Mouse (Mus musculus): ENCODE results near the gene Ube2b.

DNA sequence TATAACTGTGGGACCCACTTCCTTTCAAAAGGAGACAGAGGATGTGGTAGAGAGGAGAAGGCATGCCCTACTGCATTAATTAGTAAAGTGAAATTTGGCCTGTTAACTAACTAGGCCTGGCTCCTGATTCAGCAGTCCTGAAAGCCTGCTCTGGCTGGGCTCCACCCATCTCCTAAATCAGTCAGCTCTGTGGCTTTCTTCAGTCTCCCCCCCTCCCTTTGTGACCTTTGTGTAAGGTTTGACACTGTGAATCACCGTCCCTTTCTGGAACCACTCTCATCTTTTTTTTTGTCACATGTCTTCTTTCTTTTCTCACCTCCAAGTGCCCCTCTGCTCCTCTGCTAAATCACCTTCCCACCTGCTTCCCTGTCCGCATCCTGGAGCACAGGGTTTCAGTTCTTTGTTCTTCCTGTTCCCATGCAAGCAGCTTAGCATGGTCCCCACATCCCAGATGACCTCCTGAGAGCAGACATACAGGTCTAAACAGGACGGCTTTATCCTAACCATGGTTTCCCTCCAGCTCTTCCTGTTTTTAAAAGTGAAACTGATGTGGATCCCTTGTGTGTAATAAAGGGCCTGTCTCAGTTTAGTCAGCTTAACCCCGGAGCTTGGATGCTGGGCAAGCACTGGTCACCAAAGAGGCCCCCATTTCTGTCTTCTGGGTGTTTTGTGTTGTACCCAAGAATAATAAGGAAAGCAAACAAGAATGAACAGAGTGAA is 46.0 kb upstream of the Ube2b start:
- TF ChIP-seq CTCF (IDR thresholded peaks at IDR 0.05; ENCODE audit: control insufficient read depth, insufficient read depth, low read length) (no peak), POLR2A (IDR thresholded peaks at IDR 0.05; ENCODE audit: borderline replicate concordance, control insufficient read depth, low read depth, low read length) (no peak)
